Mouse (Mus musculus): ENCODE measurements around the gene Gns. TPM values are rescaled to one million over a fixed set of nuclear protein-coding genes. Genes with fewer than 3 reads are reported as not detected.

The Gns gene
- polyA plus RNA-seq, 2 experiments: 7.3 to 12.2 TPM

GRCm38 (mm10) chr10:121351066-121351581, 13.8 kb upstream of the Gns start, which contains the start of gene Tbc1d30:
TSS of gene Tbc1d30 (minus strand) at chr10:121351278.
- TF ChIP-seq CTCF (IDR thresholded peaks at IDR 0.05; ENCODE audit: low read depth) (no peak), EP300 (IDR thresholded peaks at IDR 0.05; ENCODE audit: low read depth) (no peak)
- Histone ChIP-seq H3K9me3 (ENCODE audit: control insufficient read depth, low read length) (no peaks in the 10 kb centered on the region), H3K4me3 (ENCODE audit: insufficient read depth in 1 of 2, low read depth in 2 of 2, low read length in 2 of 2) (peak within 1 kb of the TSS; percentile 14 to 52), H3K27ac (no peak within 1 kb of the TSS), H3K4me1 (replicated peaks; ENCODE audit: control insufficient read depth in 2 of 2, insufficient read depth in 2 of 2, low read length in 1 of 2) (no peaks in the 10 kb centered on the region), H3K9ac (replicated peaks) (no peak within 1 kb of the TSS), H3K27me3 (ENCODE audit: control insufficient read depth, insufficient read depth, low read length) (peaks cover 37% of the 10 kb centered on the region), H3K36me3 (replicated peaks; ENCODE audit: control insufficient read depth, insufficient read depth, low read depth) (no peaks in the 10 kb centered on the region), H3K4me2 (ENCODE audit: low read depth) (peak within 1 kb of the TSS; percentile 63)
- ATAC-seq (ENCODE audit: insufficient read depth): peak; percentile 18; the same call in 1 of the 2 replicates
- under 1% methylated on average over 57 of the region's 61 CpGs for WGBS (ENCODE audit: insufficient replicate concordance)
- DNase-seq (ENCODE audit: low read depth in 3 of 3, low spot score in 3 of 3): no peak

GRCm38 (mm10) chr10:121351692-121352290, 13.1 kb upstream of the Gns start:
- TF ChIP-seq CTCF (IDR thresholded peaks at IDR 0.05; ENCODE audit: low read depth): no peak
- TF ChIP-seq EP300 (IDR thresholded peaks at IDR 0.05; ENCODE audit: low read depth): no peak
- 28% methylated on average over 15 of the region's 15 CpGs for WGBS (ENCODE audit: insufficient replicate concordance)
- Histone ChIP-seq H3K4me2 (ENCODE audit: low read depth) (peak overlapping the region; percentile 63), H3K27ac (no peak overlapping the region), H3K4me1 (replicated peaks; ENCODE audit: control insufficient read depth in 2 of 2, insufficient read depth in 2 of 2, low read length in 1 of 2) (no peaks in the 10 kb centered on the region), H3K36me3 (replicated peaks; ENCODE audit: control insufficient read depth, insufficient read depth, low read depth) (no peaks in the 10 kb centered on the region), H3K9me3 (ENCODE audit: control insufficient read depth, low read length) (no peaks in the 10 kb centered on the region), H3K4me3 (ENCODE audit: insufficient read depth in 1 of 2, low read depth in 2 of 2, low read length in 2 of 2) (peak overlapping the region in 1 of 2 experiments; percentile 52; a peak in 2 of 4 replicates), H3K27me3 (ENCODE audit: control insufficient read depth, insufficient read depth, low read length) (peaks cover 37% of the 10 kb centered on the region), H3K9ac (replicated peaks) (no peak overlapping the region)
- DNase-seq (ENCODE audit: low read depth in 3 of 3, low spot score in 3 of 3): no peak
- ATAC-seq (ENCODE audit: insufficient read depth): no peak

- 55% methylated on average over 2 of the region's 2 CpGs for WGBS (ENCODE audit: insufficient replicate concordance)
- no peak for DNase-seq (ENCODE audit: low read depth in 3 of 3, low spot score in 3 of 3)
- peaks cover 0 to 6% of the 10 kb centered on the region in 2 experiments; a peak in 2 of 4 replicates for H3K4me1 ChIP-seq (replicated peaks; ENCODE audit: control insufficient read depth in 2 of 2, insufficient read depth in 2 of 2, low read length in 1 of 2)
These were observed 4.5 kb upstream of the Gns start for GRCm38 (mm10) chr10:121360358-121360757.

GRCm38 (mm10) chr10:121363201-121363600, 1.7 kb upstream of the Gns start:
- Histone ChIP-seq H3K36me3 (replicated peaks; ENCODE audit: control insufficient read depth, insufficient read depth, low read depth) (no peaks in the 10 kb centered on the region), H3K4me3 (ENCODE audit: insufficient read depth in 1 of 2, low read depth in 2 of 2, low read length in 2 of 2) (no peak overlapping the region), H3K9me3 (ENCODE audit: control insufficient read depth, low read length) (no peaks in the 10 kb centered on the region), H3K9ac (replicated peaks) (no peak overlapping the region), H3K4me1 (replicated peaks; ENCODE audit: control insufficient read depth in 2 of 2, insufficient read depth in 2 of 2, low read length in 1 of 2) (peaks cover 0 to 18% of the 10 kb centered on the region in 2 experiments; a peak in 3 of 4 replicates), H3K4me2 (ENCODE audit: low read depth) (no peak overlapping the region), H3K27ac (no peak overlapping the region), H3K27me3 (ENCODE audit: control insufficient read depth, insufficient read depth, low read length) (no peaks in the 10 kb centered on the region)
- no peak for DNase-seq (ENCODE audit: low read depth in 3 of 3, low spot score in 3 of 3)
- TF ChIP-seq EP300 (IDR thresholded peaks at IDR 0.05; ENCODE audit: low read depth): no peak
- no peak for TF ChIP-seq CTCF (IDR thresholded peaks at IDR 0.05; ENCODE audit: low read depth)
- no peak for ATAC-seq (ENCODE audit: insufficient read depth)
- 68% methylated on average over 8 of the region's 8 CpGs for WGBS (ENCODE audit: insufficient replicate concordance)

More at GRCm38 (mm10) chr10:121360358-121360757, 4.5 kb upstream of the Gns start:
- no peak for TF ChIP-seq CTCF (IDR thresholded peaks at IDR 0.05; ENCODE audit: low read depth)
- TF ChIP-seq EP300 (IDR thresholded peaks at IDR 0.05; ENCODE audit: low read depth): no peak
- Histone ChIP-seq H3K9me3 (ENCODE audit: control insufficient read depth, low read length) (no peaks in the 10 kb centered on the region), H3K27me3 (ENCODE audit: control insufficient read depth, insufficient read depth, low read length) (no peaks in the 10 kb centered on the region), H3K27ac (no peak overlapping the region), H3K9ac (replicated peaks) (no peak overlapping the region), H3K4me2 (ENCODE audit: low read depth) (no peak overlapping the region), H3K36me3 (replicated peaks; ENCODE audit: control insufficient read depth, insufficient read depth, low read depth) (no peaks in the 10 kb centered on the region), H3K4me3 (ENCODE audit: insufficient read depth in 1 of 2, low read depth in 2 of 2, low read length in 2 of 2) (no peak overlapping the region)
- ATAC-seq (ENCODE audit: insufficient read depth): no peak

GRCm38 (mm10) chr10:121364306-121364705, 584 bp upstream of the Gns start:
- peak overlapping the region; percentile 66 to 85 for H3K4me3 ChIP-seq (ENCODE audit: insufficient read depth in 1 of 2, low read depth in 2 of 2, low read length in 2 of 2)
- no peak overlapping the region for H3K27ac ChIP-seq
- H3K9ac ChIP-seq (replicated peaks): no peak overlapping the region; the same call in 1 of the 2 replicates
- TF ChIP-seq CTCF (IDR thresholded peaks at IDR 0.05; ENCODE audit: low read depth) (no peak), EP300 (IDR thresholded peaks at IDR 0.05; ENCODE audit: low read depth) (no peak)
- peak overlapping the region; percentile 97 for H3K4me2 ChIP-seq (ENCODE audit: low read depth)
- H3K27me3 ChIP-seq (ENCODE audit: control insufficient read depth, insufficient read depth, low read length): no peaks in the 10 kb centered on the region
- H3K4me1 ChIP-seq (replicated peaks; ENCODE audit: control insufficient read depth in 2 of 2, insufficient read depth in 2 of 2, low read length in 1 of 2): peaks cover 0 to 18% of the 10 kb centered on the region in 2 experiments; a peak in 3 of 4 replicates
- H3K36me3 ChIP-seq (replicated peaks; ENCODE audit: control insufficient read depth, insufficient read depth, low read depth): no peaks in the 10 kb centered on the region
- DNase-seq (ENCODE audit: low read depth in 3 of 3, low spot score in 3 of 3): no peak
- ATAC-seq (ENCODE audit: insufficient read depth): no peak
- H3K9me3 ChIP-seq (ENCODE audit: control insufficient read depth, low read length): no peaks in the 10 kb centered on the region
- WGBS (ENCODE audit: insufficient replicate concordance): 22% methylated on average over 15 of the region's 15 CpGs

All from liver, embryonic 14.5 days (tissue).